Mouse (Mus musculus) liver, adult 2 months (tissue): ENCODE data around the gene Mex3d.

ENCODE experiments used
- CTCF ChIP-seq: fragments of 200-500 bp; IDR thresholded peaks from 2 replicates; pipeline ENCODE4 v1.5.1; 2011; ENCODE audit warnings: low read depth, low read length, control low read depth
- POLR2A ChIP-seq: fragments of 200-500 bp; IDR thresholded peaks from 2 replicates; pipeline ENCODE4 v1.6.1; 2011; ENCODE audit warnings: low read length, control low read depth; ENCODE audit not compliant: insufficient read depth; ENCODE audit errors: extremely low read depth

DNA sequence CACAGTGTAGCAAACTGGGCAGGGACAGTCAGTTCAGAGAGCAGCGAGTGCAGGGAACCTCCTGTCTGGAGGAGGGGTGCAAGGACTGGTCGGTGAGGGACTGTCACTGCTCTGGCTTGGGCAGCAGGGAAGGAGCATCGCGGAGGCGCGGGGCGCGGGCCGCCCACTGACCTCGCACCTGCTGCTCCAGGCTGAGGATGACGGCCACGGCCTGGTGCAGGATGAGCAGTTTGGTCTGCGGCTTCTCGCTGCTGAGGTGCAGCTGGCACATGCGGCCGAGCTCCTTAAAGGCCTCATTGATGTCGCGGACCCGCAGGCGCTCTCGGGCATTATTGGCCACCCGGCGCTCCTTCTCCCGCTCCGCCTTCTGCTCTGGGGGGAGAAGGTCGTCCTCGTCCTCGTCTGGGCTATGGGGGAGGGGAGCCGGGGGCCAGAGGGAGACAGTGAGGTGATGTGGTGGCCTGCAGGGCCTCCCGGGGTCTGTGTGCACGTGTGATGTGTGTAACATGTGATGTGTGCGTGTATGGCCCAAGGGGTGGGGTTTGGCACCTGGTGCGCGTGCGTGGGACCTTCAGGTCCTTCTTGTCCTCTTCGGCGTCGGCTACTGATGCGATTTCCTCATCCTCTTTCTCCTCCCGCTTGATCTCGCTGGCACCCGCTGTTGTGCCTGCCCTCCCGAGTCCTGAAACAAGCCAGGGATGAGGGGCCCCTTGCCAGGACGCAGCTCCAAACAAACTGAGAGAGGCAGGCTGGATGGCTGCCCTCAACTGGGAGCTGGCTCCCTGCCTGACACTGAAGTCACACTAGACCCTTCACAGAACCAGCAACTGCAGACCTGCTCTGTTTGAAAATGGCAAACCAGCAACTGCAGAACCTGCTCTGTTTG, 25.4 kb upstream of the Mex3d start:
- TF ChIP-seq CTCF = no peak
- no peak for TF ChIP-seq POLR2A
